Mouse (Mus musculus) layer of hippocampus, postnatal 25 days (tissue): ENCODE data around the gene Ntrk1. TPM values are rescaled to one million over a fixed set of nuclear protein-coding genes. Genes with fewer than 3 reads are reported as not detected.
"Not testable (repeated sequence)": the region's sequence is repeated elsewhere in the genome, so short reads cannot be mapped to it uniquely, and the experiment has no call there.

ENCODE experiments used
- DNase-seq, 2 experiments: peaks; one replicate each; pipeline ENCODE4 v3.0.0; 2022; ENCODE audit warnings: mixed read lengths in 2 of 2, low spot score in 1 of 2; ENCODE audit errors: extremely low spot score in 1 of 2
- total RNA-seq, 2 experiments: library from RNA; stranded (reverse); gene quantifications; 2 replicates each; pipeline ENCODE4 v1.2.3; 2021

Ntrk1 gene
- under 1 TPM in 1 of 2 experiments, not detected in 1; 0.39 TPM for total RNA-seq

- DNase-seq, result no peak
These were observed at the start of gene Ntrk1 for GRCm38 (mm10) chr3:87794922-87795325. Gene Ntrk1, minus strand, starts transcription at chr3:87795162.

- DNase-seq, result no peak
These were observed 45.9 kb upstream of the Ntrk1 start for GRCm38 (mm10) chr3:87840858-87841257.

- DNase-seq, result peak; percentile 74 to 96
These were observed 43.7 kb upstream of the Ntrk1 start for GRCm38 (mm10) chr3:87838622-87839021.

GRCm38 (mm10) chr3:87833482-87833881 is 38.5 kb upstream of the Ntrk1 start:
- DNase-seq, result no peak

GRCm38 (mm10) chr3:87832109-87832859 is 37.3 kb upstream of the Ntrk1 start:
- DNase-seq, result no peak

GRCm38 (mm10) chr3:87829025-87829424 is 34.1 kb upstream of the Ntrk1 start:
- no peak for DNase-seq

- no peak for DNase-seq
These were observed 33.5 kb upstream of the Ntrk1 start for GRCm38 (mm10) chr3:87828435-87828834.

- not testable (repeated sequence) for DNase-seq
These were observed 29.2 kb upstream of the Ntrk1 start, which contains the start of gene Pear1 for GRCm38 (mm10) chr3:87824206-87824605. Gene Pear1, minus strand, starts transcription at chr3:87824306.

GRCm38 (mm10) chr3:87818226-87818625 is 23.3 kb upstream of the Ntrk1 start:
- no peak for DNase-seq

- DNase-seq, result peak; percentile 46 to 81
These were observed 21.7 kb upstream of the Ntrk1 start for GRCm38 (mm10) chr3:87816646-87817093.

- DNase-seq, result no peak
These were observed 21.2 kb upstream of the Ntrk1 start for GRCm38 (mm10) chr3:87816166-87816565.

GRCm38 (mm10) chr3:87812873-87813272 is 17.9 kb upstream of the Ntrk1 start:
- no peak for DNase-seq

- DNase-seq, result no peak
These were observed 17.5 kb upstream of the Ntrk1 start for GRCm38 (mm10) chr3:87812413-87812812.

- DNase-seq, result no peak
These were observed 16.3 kb upstream of the Ntrk1 start for GRCm38 (mm10) chr3:87811297-87811696.

GRCm38 (mm10) chr3:87809322-87809962 is 14.5 kb upstream of the Ntrk1 start:
- no peak for DNase-seq

- DNase-seq, result no peak
These were observed 9.2 kb upstream of the Ntrk1 start for GRCm38 (mm10) chr3:87804038-87804677.

GRCm38 (mm10) chr3:87801681-87802080 is 6.7 kb upstream of the Ntrk1 start:
- DNase-seq, result no peak

- DNase-seq, result no peak
These were observed 1.9 kb upstream of the Ntrk1 start, which contains the start of gene Insrr for GRCm38 (mm10) chr3:87796736-87797334. Gene Insrr, plus strand, starts transcription at chr3:87796951.

GRCm38 (mm10) chr3:87795336-87796277 is 645 bp upstream of the Ntrk1 start:
- DNase-seq, result peak; percentile 36 to 58

- DNase-seq, result no peak
These were observed 5.2 kb downstream of the Ntrk1 start for GRCm38 (mm10) chr3:87789768-87790167.
